Mouse (Mus musculus): ENCODE results near the gene Smap2. TPM values are rescaled to one million over a fixed set of nuclear protein-coding genes. Genes with fewer than 3 reads are reported as not detected.

Gene Smap2
- 359 to 364 TPM (median 363 TPM) in 4 replicates for total RNA-seq (2023)

GRCm38 (mm10) chr4:121016928-121017657, at the start of gene Smap2:
Smap2 (minus strand) TSS chr4:121017247.

GRCm38 (mm10) chr4:121039331-121040115, 22.5 kb upstream of the Smap2 start, which contains the start of gene Col9a2:
Col9a2 (plus strand) TSS chr4:121039385.

GRCm38 (mm10) chr4:120951428-120951973, 65.5 kb downstream of the Smap2 start, which contains the start of gene Zfp69:
Zfp69 (minus strand) TSS chr4:120951699.

GRCm38 (mm10) chr4:120924554-120925299, 92.3 kb downstream of the Smap2 start, which contains the start of gene Exo5:
Exo5 (minus strand) TSS chr4:120925017.

Other genes starting within 250 kb of the Smap2 start
- gene Nfyc, start 185.7 kb downstream of the Smap2 start, total RNA-seq (2023) = 81.7 to 86.2 TPM (median 85.0 TPM) in 4 replicates
- 0.55 to 1.6 TPM (median 0.75 TPM) in 4 replicates for gene Rims3, start 162.4 kb downstream of the Smap2 start, total RNA-seq (2023)
- 5.7 to 10.3 TPM (median 7.8 TPM) in 4 replicates for gene Exo5, start 92.2 kb downstream of the Smap2 start, total RNA-seq (2023)
- gene Zfp69, start 65.5 kb downstream of the Smap2 start, total RNA-seq (2023) = 5.9 to 13.8 TPM (median 9.0 TPM) in 4 replicates
- gene Col9a2, start 22.1 kb upstream of the Smap2 start, total RNA-seq (2023) = not detected in 4 replicates
- gene Zmpste24, start 81.0 kb upstream of the Smap2 start, total RNA-seq (2023) = 26.3 to 32.4 TPM (median 28.7 TPM) in 4 replicates
- gene Tmco2, start 92.0 kb upstream of the Smap2 start, total RNA-seq (2023) = not detected in 4 replicates
- gene Rlf, start 197.8 kb upstream of the Smap2 start, total RNA-seq (2023) = 72.0 to 78.2 TPM (median 77.2 TPM) in 4 replicates

All from B cell, adult 62 days (primary cell).